Mouse (Mus musculus): Measurements from ENCODE around the gene Slc30a3. TPM values are rescaled to one million over a fixed set of nuclear protein-coding genes. Genes with fewer than 3 reads are reported as not detected.

The Slc30a3 gene
- total RNA-seq (2021), result 10 to 100 TPM; 78.9 to 86.5 TPM

- DNase-seq (ENCODE audit: extremely low spot score in 1 of 2, low spot score in 1 of 2), result no peak
Measured at GRCm38 (mm10) chr5:31108000-31108490, at the start of gene Slc30a3. Gene Slc30a3 (minus strand): TSS chr5:31108237.

- DNase-seq (ENCODE audit: extremely low spot score in 1 of 2, low spot score in 1 of 2), result peak; percentile 68 to 73
Measured at GRCm38 (mm10) chr5:31154152-31154553, 46.1 kb upstream of the Slc30a3 start, which contains the start of gene Mpv17. Gene Mpv17 (minus strand): TSS chr5:31154251.

GRCm38 (mm10) chr5:31153516-31154151 lies 45.6 kb upstream of the Slc30a3 start:
- DNase-seq (ENCODE audit: extremely low spot score in 1 of 2, low spot score in 1 of 2), result peak in 1 of 2 experiments; percentile 12

- DNase-seq (ENCODE audit: extremely low spot score in 1 of 2, low spot score in 1 of 2), result no peak
Measured at GRCm38 (mm10) chr5:31151746-31152145, 43.7 kb upstream of the Slc30a3 start.

- no peak for DNase-seq (ENCODE audit: extremely low spot score in 1 of 2, low spot score in 1 of 2)
Measured at GRCm38 (mm10) chr5:31149781-31150180, 41.7 kb upstream of the Slc30a3 start.

GRCm38 (mm10) chr5:31138968-31139425 lies 31.0 kb upstream of the Slc30a3 start:
- DNase-seq (ENCODE audit: extremely low spot score in 1 of 2, low spot score in 1 of 2), result no peak

DNA sequence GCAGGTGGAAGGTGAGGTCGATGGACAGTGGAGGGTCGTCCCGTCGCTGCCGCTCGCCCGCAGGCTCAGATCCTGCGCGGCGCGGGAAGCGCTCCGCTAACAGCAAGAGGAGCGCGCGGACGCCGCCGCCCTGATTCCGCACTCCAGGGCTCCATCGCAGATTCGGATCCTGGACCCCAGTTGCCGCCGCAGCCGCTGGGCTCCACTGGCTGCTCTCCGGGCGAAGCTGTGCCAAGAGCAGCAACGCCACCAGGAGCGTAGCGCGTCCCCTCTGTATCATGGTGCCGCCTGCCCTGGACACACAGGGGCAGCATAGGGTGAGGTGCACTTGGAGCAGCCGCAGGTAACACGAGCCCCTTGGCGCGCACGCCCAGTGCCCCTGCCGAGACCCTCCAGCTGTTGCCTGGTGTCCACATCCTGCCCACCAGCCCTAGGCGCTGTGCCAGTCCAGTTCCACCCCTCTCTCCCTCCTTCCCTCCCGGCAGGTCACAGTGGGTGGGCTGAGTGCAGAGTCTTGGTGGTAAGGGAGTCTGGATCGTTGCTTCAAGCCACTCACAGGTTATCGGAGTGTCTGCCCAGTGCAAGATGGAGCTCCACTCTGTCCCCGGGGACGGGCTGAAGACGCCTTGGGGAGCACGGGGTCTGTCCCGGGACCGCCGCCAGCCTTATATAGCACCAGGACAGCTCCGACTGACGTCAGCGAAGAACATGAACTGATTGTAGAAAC lies 30.4 kb upstream of the Slc30a3 start, which contains the start of gene Ucn:
Gene Ucn, minus strand, starts transcription at position 589 of the 727 bp plus-strand sequence.
- peak in 1 of 2 experiments; percentile 10 for DNase-seq (ENCODE audit: extremely low spot score in 1 of 2, low spot score in 1 of 2)

- DNase-seq (ENCODE audit: extremely low spot score in 1 of 2, low spot score in 1 of 2), result no peak
Measured at GRCm38 (mm10) chr5:31137658-31138057, 29.6 kb upstream of the Slc30a3 start.

DNA sequence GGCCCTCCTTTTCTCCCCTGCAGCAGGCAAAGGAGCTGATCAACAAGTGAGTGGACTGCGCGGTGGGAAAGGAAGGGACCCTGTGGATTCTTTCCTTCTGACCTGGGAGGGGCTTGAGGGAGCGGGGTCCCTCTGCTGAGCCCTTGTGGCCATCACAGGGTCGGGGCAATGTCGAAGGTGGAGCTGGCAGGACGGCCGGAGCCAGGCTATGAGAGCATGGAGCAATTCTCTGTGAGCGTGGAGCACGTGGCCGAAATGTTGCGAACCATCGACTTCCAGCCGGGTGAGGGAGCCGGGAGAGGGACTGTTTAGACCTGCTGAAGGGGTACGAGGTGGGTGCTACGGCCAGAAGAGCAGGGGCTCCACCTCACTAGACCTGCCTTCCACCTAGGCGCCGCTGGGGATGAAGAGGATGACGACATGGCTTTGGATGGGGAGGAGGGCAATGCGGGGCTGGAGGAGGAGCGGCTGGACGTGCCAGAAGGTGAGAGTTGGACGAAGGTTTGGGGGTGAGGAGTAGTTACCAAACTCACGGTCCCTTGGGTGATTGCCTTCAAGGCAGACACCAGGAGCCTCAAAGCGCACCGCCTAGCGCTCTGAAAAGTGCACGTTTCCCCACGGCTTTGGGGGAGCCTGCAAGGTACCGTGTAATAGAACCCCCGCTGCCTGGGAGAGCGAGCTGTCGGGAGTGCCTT lies 28.8 kb upstream of the Slc30a3 start:
- DNase-seq (ENCODE audit: extremely low spot score in 1 of 2, low spot score in 1 of 2), result no peak

GRCm38 (mm10) chr5:31126050-31126449 lies 18.0 kb upstream of the Slc30a3 start:
- DNase-seq (ENCODE audit: extremely low spot score in 1 of 2, low spot score in 1 of 2), result peak in 1 of 2 experiments; percentile 16

DNA sequence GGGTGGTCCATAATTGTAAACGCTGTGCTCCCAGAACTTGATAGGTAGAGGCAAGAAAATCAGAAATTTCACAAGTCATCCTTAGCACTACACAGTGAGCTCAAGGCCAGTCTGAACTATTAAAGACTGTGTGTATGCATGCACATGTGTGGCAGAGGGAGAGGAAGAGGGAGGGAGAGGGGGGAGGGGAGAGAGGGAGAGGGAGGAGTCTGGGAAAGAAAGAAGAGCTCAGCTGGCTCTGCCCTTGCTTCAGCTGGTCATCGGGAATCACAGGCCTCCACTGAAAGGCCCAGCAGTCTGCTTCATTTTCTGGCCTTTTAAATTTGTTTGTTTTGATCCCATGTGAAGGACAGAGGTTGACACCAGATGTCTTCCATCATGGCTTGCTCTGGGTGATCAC lies 15.4 kb upstream of the Slc30a3 start:
- no peak for DNase-seq (ENCODE audit: extremely low spot score in 1 of 2, low spot score in 1 of 2)

DNA sequence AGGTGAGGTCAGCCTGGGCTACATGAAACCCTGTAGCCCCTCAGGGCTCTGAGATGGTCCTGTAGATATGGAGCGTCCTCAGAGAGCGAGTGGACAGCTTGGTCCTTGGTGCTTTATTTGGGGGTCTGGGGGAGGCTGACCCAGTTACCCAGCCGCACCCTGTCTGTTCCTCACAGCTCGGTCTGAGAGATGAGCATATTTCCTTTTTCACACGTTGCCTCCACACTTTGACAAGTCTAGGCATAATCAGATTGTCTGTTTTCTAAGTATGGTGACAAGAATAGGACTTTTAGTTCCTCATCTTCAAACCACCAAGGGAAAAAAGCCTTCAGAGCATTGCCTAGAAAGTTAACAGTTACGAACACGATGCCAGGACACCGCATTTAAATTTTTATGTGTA lies 13.1 kb upstream of the Slc30a3 start:
- DNase-seq (ENCODE audit: extremely low spot score in 1 of 2, low spot score in 1 of 2), result no peak

DNA sequence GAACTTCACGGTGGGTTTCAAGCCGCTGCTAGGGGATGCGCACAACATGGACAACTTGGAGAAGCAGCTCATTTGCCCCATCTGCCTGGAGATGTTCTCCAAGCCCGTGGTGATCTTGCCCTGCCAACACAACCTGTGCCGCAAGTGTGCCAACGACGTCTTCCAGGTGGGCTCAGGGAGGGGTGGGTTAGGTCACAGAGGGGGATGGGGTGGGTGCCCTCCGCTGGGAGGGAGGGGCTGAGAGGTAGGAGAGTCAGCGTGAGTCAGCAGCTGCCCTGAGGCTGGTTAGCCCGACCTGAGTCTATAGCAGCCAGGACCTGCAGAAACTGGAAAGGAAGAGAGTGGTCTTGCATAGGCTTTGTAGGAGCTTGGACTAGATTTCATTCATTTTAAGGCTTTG lies 8.9 kb upstream of the Slc30a3 start:
- no peak for DNase-seq (ENCODE audit: extremely low spot score in 1 of 2, low spot score in 1 of 2)

- no peak for DNase-seq (ENCODE audit: extremely low spot score in 1 of 2, low spot score in 1 of 2)
Measured at GRCm38 (mm10) chr5:31116354-31116753, 8.3 kb upstream of the Slc30a3 start, which contains the start of gene Trim54. Gene Trim54 (plus strand): TSS chr5:31116712.

DNA sequence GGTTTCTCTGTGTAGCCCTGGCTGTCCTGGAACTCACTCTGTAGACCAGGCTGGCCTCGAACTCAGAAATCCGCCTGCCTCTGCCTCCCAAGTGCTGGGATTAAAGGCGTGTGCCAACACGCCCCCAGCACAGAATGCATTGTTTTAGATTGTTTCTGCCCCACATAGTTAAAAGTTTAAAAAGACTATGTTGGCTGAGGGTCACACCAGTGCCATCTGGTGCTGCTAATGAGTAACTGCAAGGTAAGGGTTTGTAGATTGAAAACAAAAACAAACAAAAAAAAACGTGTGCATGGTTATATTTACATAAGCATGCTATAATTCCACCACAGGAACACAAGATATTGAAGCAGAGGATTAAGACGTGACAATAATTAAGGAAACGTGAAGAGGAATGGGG lies 2.7 kb upstream of the Slc30a3 start:
- no peak for DNase-seq (ENCODE audit: extremely low spot score in 1 of 2, low spot score in 1 of 2)

DNA sequence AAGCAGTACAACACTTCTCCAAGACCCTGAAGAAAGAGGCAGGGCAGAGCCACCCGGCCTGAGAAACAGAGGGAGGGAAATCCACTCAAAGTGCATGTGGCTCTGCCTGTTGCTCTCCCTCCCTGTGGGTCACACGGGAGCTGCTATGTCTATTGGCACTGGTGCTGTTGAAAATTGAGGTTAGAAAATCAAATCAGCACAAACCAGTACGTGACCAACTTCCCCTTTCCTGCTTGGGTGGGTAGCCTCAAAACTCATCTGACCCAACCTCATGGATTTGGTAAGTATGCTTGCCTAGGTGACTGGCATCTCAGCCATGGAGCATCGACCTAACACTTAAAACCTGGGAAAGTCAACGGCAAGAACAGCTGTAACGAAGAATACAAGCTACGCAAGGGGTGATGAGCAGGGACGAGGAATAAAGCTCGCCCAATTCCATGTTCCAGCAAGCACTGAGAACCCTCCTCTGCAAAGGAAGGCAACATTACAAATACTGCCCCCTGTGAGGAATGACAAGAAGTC lies 2.2 kb downstream of the Slc30a3 start, which contains the start of gene Dnajc5g:
Gene Dnajc5g, plus strand, starts transcription at position 472 of the 522 bp plus-strand sequence.
- DNase-seq (ENCODE audit: extremely low spot score in 1 of 2, low spot score in 1 of 2), result no peak

- no peak for DNase-seq (ENCODE audit: extremely low spot score in 1 of 2, low spot score in 1 of 2)
Measured at GRCm38 (mm10) chr5:31095711-31096480, 12.1 kb downstream of the Slc30a3 start.

- DNase-seq (ENCODE audit: extremely low spot score in 1 of 2, low spot score in 1 of 2), result no peak
Measured at GRCm38 (mm10) chr5:31094799-31095691, 13.0 kb downstream of the Slc30a3 start.
